Mouse (Mus musculus) activated CD4-positive, CD25-positive, alpha-beta regulatory T cell, adult 4 months (primary cell): ENCODE measurements around the gene Dcst1. TPM values are rescaled to one million over a fixed set of nuclear protein-coding genes. Genes with fewer than 3 reads are reported as not detected.

ENCODE experiments used
- ATAC-seq: one replicate; pipeline ENCODE4 v1.8.0; 2017
- polyA plus RNA-seq, 2 experiments: library from polyadenylated mRNA; unstranded; fragments of 100-300 nt; shearing (Covaris generic); gene quantifications; one replicate each; pipeline ENCODE4 v1.2.1; 2017

Dcst1 gene
- polyA plus RNA-seq, 2 experiments from 2014 or later, result 0.54 to 0.79 TPM

GRCm38 (mm10) chr3:89388134-89388881 is 23.3 kb upstream of the Dcst1 start:
- no peak for ATAC-seq

- ATAC-seq, result no peak
Measured at GRCm38 (mm10) chr3:89387632-89388031, 22.6 kb upstream of the Dcst1 start.

DNA sequence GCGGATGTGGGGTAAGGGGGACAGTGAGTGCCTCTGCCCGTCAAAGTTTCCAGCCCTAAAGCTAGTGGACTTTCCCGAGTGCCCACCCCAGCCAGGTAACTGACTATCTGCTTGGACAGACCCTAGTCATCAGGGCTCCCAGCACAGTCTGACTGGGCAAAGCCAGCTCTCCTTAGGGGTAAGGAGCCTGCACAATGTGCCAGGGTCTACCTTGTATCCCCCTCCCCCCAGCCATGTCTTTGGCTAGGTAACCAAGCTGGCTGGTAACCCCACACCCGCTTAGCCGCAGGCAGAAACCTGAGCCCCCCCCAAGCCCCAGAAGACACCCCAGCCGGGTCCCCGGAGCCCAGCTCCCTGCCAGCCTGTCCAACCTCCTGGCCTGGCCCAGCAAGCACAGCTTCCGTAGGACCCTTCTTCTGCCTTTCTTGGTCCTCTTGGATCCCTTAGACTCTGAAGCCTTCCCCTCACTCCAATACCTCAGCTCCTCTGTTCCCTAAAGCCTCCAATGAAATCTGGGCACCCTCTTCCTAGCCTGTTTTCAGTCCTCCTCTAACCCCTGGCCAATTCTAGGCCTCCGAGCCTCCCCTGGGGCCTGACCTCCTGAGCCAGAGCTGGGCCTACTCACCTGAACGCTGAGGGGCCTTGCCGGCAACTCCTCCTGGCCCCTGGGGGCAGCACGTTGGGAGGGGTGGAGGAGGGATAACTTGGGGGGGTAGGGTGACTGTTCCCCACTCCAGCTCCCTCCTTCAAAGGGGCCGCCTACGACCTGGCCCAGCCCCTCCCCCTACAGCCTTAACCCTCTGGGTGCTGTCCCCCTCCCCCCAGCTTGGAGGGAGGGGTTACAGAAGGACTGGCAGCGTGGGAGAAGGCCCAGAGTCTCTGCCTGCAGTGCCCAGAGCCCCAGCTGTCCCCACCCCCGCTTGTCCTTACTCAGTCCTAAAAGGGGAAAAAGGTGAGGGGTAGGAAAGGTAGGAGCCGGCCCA is 21.7 kb upstream of the Dcst1 start:
- no peak for ATAC-seq

- no peak for ATAC-seq
Measured at GRCm38 (mm10) chr3:89385451-89385850, 20.4 kb upstream of the Dcst1 start.

GRCm38 (mm10) chr3:89384331-89385076 is 19.5 kb upstream of the Dcst1 start:
- no peak for ATAC-seq

- ATAC-seq, result no peak
Measured at GRCm38 (mm10) chr3:89383651-89384255, 18.7 kb upstream of the Dcst1 start.

DNA sequence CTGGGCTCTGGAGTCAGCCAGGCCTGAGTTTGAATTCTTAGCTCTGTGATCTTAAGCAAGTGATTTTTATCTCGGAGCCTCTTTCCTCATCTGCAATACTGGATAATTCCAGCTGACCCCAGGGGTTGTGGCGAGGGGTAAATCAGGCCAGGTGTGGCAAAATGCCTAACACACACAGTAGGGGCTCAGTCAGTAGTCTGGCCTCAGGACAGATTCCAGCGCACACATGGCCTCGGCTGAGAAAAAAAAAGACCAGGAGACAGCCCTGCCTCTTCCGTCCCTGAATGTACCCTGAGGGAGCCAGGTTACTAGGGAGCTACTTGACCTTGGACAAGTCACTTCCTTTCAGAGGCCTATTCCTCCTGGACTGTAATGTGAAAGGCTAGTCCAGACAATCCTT is 17.9 kb upstream of the Dcst1 start:
- no peak for ATAC-seq

- ATAC-seq, result peak; percentile 42
Measured at GRCm38 (mm10) chr3:89382033-89382882, 17.2 kb upstream of the Dcst1 start.

DNA sequence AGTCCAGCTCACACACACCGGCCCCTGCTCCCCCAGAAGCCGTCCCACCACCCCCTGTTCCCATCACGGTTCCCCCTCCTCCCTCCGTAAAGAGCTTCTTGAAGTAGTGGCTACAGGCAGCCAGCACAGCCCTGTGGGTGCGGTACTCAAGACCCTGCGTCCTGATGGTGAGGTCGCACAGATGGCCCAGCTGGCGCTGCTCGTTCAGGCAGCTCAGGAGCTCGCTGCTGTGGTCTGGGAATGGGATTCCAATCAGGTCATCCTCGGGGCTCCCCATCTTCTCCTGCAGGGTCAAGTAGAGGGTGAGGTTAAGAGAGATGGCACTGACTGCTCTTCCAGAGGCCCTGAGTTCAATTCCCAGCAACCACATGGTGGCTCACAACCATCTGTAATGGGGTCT is 16.2 kb upstream of the Dcst1 start:
- no peak for ATAC-seq

DNA sequence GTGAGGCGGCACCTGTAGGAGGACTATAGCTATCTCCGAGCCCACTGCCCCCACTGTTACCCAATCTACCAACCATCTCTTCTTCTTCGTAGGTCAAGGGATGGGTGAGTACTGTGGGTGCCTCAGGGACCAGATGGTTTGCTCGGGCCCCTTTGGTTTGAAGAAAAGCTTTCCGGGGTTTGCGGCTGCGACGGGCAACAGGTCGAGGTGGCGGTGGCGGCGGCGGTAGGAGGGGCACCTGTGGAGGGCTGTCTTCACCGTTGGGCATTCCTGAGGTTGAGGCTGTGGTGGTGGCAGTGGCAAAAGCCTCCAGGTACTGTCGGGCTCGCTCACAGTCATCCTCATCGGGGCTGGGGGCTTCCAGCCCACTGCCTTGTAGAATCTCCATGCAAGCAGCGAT is 15.7 kb upstream of the Dcst1 start:
- ATAC-seq, result no peak

- no peak for ATAC-seq
Measured at GRCm38 (mm10) chr3:89380291-89380690, 15.2 kb upstream of the Dcst1 start.

DNA sequence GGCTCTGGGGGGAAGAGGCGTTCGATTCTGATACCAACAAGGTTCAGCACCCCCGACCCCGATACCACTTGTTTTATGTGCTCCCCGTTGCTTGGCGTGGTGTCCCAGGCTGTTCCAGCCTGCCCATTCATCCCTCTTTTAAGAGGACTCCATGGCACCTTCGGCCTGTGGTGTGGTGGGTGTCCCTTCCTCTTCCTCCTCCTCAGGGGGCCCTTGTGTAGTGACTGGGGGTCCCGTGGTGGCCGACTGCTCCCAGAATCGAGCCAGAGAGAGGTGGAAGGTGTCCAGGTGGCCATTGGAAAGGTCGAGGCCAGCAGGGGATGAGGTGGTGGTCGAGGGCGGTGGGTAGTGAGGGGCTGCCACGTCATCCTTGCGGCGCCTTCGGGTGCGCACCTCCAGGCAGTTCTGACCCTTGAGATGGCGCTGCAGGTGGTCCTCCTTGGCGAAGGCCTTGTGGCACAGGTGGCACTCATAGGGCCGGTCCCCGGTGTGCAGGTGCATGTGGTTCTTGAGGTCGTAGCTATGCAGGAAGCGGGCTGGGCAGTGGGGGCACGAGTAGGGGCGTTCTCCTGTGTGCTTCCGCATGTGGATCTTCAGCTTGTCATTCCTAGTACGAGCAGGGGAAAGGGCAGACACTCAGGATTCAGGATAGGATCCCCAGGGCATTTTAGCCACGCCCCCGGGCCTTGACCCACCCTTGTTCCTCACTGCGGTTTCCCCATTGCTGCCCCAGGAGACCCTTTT is 14.5 kb upstream of the Dcst1 start:
- ATAC-seq, result no peak

- ATAC-seq, result peak; percentile 36
Measured at GRCm38 (mm10) chr3:89378394-89379067, 13.5 kb upstream of the Dcst1 start.

GRCm38 (mm10) chr3:89377831-89378230 is 12.8 kb upstream of the Dcst1 start:
- ATAC-seq, result no peak

DNA sequence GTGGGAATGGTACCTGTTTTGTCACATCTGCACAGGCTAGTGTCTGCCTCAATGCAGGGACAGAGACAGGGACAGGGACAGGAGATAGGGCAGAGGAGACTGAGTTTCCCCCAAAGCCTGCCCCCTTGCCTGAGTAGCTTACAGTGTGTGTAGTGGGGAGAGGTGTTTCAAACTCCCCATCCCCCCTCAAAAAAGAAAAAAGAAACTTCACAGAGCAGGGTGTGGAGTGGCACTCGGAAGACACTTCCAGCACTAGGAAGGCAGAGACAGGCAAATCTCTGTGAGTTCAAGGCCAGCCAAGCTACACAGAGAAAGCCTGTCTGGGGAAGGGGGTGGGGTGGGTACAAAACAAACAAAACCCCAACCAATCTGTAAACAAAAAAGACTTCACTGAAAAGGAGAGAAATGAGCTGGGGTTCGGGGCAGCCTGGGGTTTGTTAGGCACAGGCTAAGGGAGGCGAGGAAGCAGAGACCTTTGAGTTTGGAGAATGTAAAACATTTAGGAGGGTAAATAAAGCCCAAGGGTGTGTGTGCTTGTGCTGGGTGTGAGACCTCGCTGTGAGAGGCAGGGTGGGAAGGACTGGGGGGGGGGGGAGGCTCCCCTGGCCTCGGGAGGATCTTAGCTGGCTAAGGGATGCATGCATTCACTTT is 8.7 kb upstream of the Dcst1 start:
- ATAC-seq, result no peak

DNA sequence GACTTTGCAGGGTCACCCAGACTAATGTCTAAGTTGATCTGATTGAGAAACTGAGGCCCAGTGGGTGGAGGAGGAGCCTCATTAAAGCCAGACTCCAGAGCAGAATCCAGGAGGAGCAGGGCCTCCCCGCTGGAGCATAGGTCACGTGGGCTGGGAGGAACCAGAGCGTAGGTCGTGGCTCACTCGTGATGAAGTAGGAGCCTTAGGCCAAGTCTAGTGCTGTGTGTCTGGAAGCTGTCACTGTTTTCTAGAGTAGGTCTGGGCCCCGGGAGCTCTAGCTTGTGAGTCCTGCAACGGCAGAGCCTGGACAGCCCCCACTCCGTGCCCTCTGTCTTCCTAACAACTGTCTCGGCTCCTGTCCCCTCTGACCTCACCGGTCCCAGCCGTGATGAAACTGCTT is 2.3 kb upstream of the Dcst1 start:
- ATAC-seq, result no peak

DNA sequence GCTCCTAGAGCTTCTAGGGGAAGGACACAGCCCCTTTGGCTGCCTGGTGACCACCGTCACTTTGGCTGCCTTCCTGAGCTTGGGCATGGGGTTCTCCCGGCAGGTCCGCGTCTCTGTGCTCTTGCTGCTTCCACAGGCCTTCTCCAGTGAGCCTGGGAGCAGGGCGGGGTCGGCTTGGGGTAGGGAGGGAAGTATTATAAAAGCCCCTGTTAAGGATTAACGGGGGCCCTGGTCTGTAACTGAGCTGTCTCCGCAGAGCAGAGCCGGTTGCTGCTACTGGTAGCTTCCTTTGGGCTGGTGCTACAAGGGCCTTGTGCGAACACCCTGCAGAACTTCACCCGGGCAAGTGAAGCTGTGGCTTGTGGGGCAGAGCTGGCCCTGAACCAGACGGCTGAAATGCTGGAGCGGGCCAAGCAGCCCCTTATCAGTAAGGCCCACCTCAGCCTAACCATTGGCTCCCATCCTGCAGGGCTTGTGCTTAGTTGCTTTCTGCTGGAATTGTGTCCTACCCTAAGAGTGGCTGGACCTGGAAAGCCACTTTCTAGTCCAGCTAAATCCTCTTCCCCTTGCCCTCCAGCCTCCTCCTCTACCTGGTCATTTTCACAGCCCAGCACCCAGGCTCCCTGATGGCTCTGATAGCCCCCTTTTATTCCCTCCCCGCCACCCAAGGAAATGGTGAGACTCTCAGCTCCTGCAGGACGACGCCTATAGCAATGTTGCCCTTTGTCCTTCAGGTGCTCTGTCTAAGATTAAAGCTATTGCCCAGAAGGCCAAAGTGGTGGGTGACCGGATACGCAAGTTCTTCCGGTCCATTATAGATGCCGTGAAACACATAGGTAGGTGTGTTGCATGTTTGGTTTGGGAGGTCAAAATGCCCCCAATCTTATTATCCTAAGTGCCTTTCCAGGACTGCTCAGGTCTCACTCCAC is 697 bp upstream of the Dcst1 start:
- no peak for ATAC-seq

DNA sequence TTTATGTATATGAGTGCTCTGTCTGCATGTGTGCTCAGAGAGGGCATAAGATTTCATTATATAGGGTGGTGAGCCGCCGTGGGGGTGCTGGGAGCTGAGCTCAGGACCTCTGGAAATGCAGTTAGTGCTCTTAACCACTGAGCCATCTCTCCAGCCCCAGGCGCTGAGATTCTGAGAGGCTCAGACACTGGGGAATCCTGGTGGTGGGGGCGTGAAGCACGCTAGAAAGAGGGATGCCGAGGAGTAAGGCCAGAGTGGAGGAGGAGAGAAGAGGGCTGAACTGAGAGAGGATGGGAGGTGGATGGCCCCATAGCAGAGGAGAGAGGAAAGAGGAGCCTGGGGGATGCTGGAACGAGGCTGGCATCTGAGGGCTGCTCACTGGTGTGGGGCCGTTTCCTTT is 422 bp downstream of the Dcst1 start:
- ATAC-seq, result no peak

DNA sequence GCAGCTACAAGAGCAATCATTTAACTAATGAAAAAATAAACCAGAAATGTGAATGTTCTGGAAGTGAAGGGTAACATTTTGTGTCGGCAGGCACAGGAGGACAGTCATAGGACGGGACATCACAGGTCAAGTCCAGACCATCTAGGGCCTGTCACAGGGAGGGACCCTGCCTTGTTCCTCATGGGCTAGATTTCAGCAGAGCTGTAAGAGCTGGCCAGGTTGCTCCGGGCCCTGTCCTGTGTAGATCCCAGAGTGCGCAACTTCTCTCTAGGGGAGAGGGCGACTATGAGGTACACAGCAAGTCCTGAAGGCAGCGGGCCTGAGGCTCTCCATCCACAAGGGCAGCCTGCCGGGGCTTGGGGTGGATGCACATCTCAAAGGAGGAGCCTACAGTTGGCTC is 3.4 kb downstream of the Dcst1 start, which contains the start of gene Dcst2:
TSS of gene Dcst2 (plus strand) at position 301 of the 400 bp plus-strand sequence.
- ATAC-seq, result no peak
